Mouse (Mus musculus): ENCODE measurements around the gene Olfr984. TPM values are rescaled to one million over a fixed set of nuclear protein-coding genes. Genes with fewer than 3 reads are reported as not detected.

The Olfr984 gene
- not detected for total RNA-seq (2021)
- long read RNA-seq, experiment 1: 0 reads
- long read RNA-seq, experiment 2: 0 reads

DNA sequence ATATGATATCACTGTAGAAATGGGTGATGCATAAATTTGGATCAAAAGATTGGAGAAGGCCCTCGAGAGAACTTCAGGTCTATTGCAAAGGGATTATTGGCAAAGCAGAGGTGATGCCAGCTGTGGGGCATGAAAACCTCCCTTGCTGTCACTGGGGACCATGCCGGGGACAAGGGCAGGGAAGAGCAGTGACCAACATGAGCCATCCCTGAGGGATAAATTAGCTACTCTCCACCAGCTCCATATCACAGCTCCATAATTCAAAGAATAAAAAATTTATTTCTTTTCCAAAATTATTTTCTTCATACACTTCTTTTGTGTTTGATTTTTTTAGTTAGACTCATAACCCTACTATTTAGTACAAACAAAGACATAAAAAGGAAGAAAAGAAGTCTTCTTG lies at the start of gene Olfr984:
TSS of gene Olfr984 (minus strand) at position 101 of the 400 bp plus-strand sequence.
- DNase-seq: no peak

GRCm38 (mm10) chr9:40155118-40155644 lies 41.2 kb upstream of the Olfr984 start:
- DNase-seq: no peak

DNA sequence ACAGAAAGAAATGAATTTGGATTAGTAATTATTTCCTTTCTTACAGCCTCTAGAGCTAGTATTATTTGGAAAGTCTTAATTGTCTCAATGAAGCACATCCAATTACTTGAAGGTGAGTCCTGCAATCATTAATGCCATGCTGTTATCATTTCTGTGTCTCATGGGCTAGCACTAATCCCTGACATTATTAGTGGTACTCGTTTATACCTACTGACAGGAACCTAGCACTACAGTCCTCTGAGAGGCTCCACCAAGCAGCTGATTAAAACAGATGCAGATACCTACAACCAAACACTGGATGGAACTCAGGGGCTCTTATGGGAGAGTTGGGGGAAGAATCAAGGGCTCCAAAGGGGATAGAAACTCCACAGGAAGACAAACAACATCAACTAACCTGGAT lies 27.5 kb upstream of the Olfr984 start:
- DNase-seq: no peak

DNA sequence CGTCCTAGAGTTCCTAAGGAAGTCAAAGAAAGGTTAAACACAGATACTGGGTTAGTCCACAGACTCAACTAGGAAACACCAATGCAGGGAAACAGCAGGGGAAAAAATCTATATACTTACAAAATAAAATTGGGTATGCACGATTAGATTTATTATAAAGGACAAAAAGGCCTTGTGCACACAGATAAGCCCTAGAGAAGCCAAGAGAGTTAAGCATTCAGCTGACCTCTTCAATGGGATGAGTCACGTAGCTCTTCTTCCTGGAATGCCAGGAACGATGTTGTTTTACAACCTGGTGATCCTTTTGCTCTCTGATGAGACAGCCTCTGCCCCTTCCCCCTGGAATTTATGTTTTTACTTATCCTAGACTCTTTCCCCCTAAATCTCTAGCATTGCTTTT lies 25.5 kb upstream of the Olfr984 start:
- DNase-seq: no peak

- DNase-seq: no peak
Observed at GRCm38 (mm10) chr9:40136987-40137688, 23.1 kb upstream of the Olfr984 start.

DNA sequence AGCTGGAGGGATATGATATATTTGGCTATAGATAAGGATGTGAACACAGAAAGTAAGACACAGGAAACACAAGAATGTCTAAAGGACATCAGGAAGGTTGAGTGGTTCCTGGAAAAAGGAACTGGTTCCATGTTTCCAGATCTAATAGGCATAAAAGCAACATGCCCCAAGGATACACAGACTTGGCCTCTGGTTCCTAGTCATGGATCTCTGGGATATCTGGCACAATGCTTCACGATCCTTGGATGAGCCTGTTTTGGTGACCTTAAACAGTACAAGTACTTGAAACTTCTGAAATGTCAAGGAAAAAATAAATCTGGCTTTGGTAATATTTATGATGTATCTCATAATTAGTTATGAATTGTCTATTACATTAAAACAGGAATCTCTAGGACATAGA lies 16.6 kb upstream of the Olfr984 start:
- DNase-seq: no peak

GRCm38 (mm10) chr9:40130084-40130483 lies 16.1 kb upstream of the Olfr984 start, which contains the start of gene Olfr985:
Gene Olfr985 (minus strand): TSS chr9:40130184.
- DNase-seq: no peak

- DNase-seq: no peak
Observed at GRCm38 (mm10) chr9:40117287-40117659, 3.3 kb upstream of the Olfr984 start.

DNA sequence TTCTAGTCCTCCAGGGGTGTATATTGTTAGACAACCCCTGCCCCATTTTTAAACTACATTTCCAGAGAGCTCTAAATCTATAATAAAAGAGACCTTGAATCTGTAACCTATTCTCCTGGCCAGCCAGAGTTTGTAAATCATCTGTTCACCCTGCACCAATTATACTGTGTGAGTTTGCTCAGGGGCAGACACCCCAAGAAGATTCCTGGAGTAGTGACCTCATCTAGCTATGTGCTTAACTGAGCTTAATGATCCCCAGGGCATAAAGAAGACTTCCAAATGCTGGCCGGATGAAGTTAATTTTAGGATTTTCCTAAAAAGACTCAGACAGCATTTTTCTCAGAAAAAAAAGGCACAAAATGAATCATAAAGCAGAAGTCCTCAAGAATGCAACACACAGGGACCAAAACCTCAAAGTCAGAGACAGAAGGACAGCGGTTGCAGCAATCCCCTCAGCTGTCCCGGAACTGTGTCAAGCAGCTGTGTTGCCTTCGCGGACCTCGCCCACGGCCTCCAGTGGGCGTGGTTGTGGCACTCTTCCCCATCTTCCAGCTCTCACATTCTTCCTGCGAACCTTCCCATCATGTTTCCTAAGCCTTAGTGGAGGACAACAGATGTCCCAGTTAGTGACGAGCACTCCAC lies 2.8 kb upstream of the Olfr984 start:
- DNase-seq: peak; percentile 72

DNA sequence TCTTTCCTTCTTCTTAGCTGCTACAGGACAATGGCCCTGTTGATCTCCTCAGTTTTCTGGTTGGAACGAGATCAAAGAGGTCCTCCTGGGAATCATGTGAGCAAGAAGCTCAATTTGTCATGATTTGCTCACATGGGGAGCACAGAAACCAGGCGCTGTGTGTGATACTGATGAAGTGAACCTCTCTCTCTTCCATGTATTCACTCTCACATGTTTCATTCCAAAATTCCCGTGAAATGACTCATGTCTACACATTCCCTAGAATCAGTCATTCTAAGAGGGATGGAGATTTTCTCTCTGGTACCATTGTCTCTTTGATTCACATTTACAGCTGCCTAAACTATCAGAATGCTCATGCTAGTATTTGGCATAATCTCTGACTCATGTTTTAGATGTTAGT lies 19.2 kb downstream of the Olfr984 start:
- DNase-seq: no peak

GRCm38 (mm10) chr9:40093495-40093894 lies 20.5 kb downstream of the Olfr984 start, which contains the start of gene Olfr983:
Gene Olfr983 (minus strand): TSS chr9:40093595.
- no peak for DNase-seq

- DNase-seq: no peak
Observed at GRCm38 (mm10) chr9:40073529-40073928, 40.5 kb downstream of the Olfr984 start, which contains the start of gene Olfr982. Gene Olfr982 (plus strand): TSS chr9:40073829.

GRCm38 (mm10) chr9:40050138-40050537 lies 63.9 kb downstream of the Olfr984 start:
- DNase-seq: no peak

Other genes with a start within 250 kb of the Olfr984 start
- gene Olfr972, start 247.8 kb downstream of the Olfr984 start, total RNA-seq (2021): not detected
- not detected for gene Olfr229, start 206.9 kb downstream of the Olfr984 start, total RNA-seq (2021)
- not detected for gene Olfr974, start 176.7 kb downstream of the Olfr984 start, total RNA-seq (2021)
- not detected for gene Olfr975, start 162.2 kb downstream of the Olfr984 start, total RNA-seq (2021)
- not detected for gene Olfr976, start 153.1 kb downstream of the Olfr984 start, total RNA-seq (2021)
- gene Olfr978, start 122.1 kb downstream of the Olfr984 start, total RNA-seq (2021): not detected
- not detected for gene Olfr979, start 110.7 kb downstream of the Olfr984 start, total RNA-seq (2021)
- gene Olfr980, start 104.6 kb downstream of the Olfr984 start, total RNA-seq (2021): not detected
- gene Olfr981, start 92.7 kb downstream of the Olfr984 start, total RNA-seq (2021): not detected
- gene Olfr982, start 40.4 kb downstream of the Olfr984 start, total RNA-seq (2021): not detected
- gene Olfr983, start 20.6 kb downstream of the Olfr984 start, total RNA-seq (2021): not detected
- not detected for gene Olfr985, start 16.0 kb upstream of the Olfr984 start, total RNA-seq (2021)
- not detected for gene Tmem225, start 33.9 kb upstream of the Olfr984 start, total RNA-seq (2021)
- gene Olfr986, start 66.7 kb upstream of the Olfr984 start, total RNA-seq (2021): not detected
- gene Zfp202, start 78.1 kb upstream of the Olfr984 start, total RNA-seq (2021): 1 to 10 TPM; 1.3 to 1.4 TPM
- gene Scn3b, start 155.0 kb upstream of the Olfr984 start, total RNA-seq (2021): 1 to 10 TPM; 1.9 to 4.4 TPM